Mouse (Mus musculus): ENCODE measurements at regions not wholly inside any gene's neighbourhood (a gene's known extent, or its start where the extent isn't known, plus 50 kb on each side); places are given as distances from the start of the nearest gene placed in this dataset.

GRCm38 (mm10) chr1:69350417-69350816, 242.6 kb upstream of the Erbb4 start:
- H3K4me3 ChIP-seq (ENCODE audit: low read depth, low read length): no peak overlapping the region
- no peaks in the 10 kb centered on the region for H3K4me1 ChIP-seq (replicated peaks; ENCODE audit: control insufficient read depth, insufficient read depth, low read length)
- no peaks in the 10 kb centered on the region for H3K9me3 ChIP-seq (ENCODE audit: control insufficient read depth, low read length)
- ATAC-seq (ENCODE audit: low FRiP score) (no peak), DNase-seq (ENCODE audit: low spot score) (no peak)
- H3K27me3 ChIP-seq (ENCODE audit: control insufficient read depth, insufficient read depth, low read length): no peaks in the 10 kb centered on the region
- no peaks in the 10 kb centered on the region for H3K36me3 ChIP-seq (ENCODE audit: control insufficient read depth, insufficient read depth, low read length)
- H3K9ac ChIP-seq (ENCODE audit: low read depth, low read length): no peak overlapping the region
- no peak overlapping the region for H3K27ac ChIP-seq (ENCODE audit: low read depth, low read length)
- 86% methylated on average over 2 of the region's 2 CpGs for WGBS
- H3K4me2 ChIP-seq (replicated peaks; ENCODE audit: low read depth, low read length): no peak overlapping the region

GRCm38 (mm10) chr1:69349826-69350225, 242.0 kb upstream of the Erbb4 start:
- WGBS: 88% methylated on average over 6 of the region's 6 CpGs
- ATAC-seq (ENCODE audit: low FRiP score) (no peak), DNase-seq (ENCODE audit: low spot score) (no peak)
- H3K9me3 ChIP-seq (ENCODE audit: control insufficient read depth, low read length): no peaks in the 10 kb centered on the region
- no peak overlapping the region for H3K4me2 ChIP-seq (replicated peaks; ENCODE audit: low read depth, low read length)
- no peaks in the 10 kb centered on the region for H3K4me1 ChIP-seq (replicated peaks; ENCODE audit: control insufficient read depth, insufficient read depth, low read length)
- H3K27me3 ChIP-seq (ENCODE audit: control insufficient read depth, insufficient read depth, low read length): no peaks in the 10 kb centered on the region
- no peak overlapping the region for H3K27ac ChIP-seq (ENCODE audit: low read depth, low read length)
- no peak overlapping the region for H3K4me3 ChIP-seq (ENCODE audit: low read depth, low read length)
- H3K36me3 ChIP-seq (ENCODE audit: control insufficient read depth, insufficient read depth, low read length): no peaks in the 10 kb centered on the region
- H3K9ac ChIP-seq (ENCODE audit: low read depth, low read length): no peak overlapping the region

- no peak overlapping the region for H3K9ac ChIP-seq (ENCODE audit: low read depth, low read length)
- ATAC-seq (ENCODE audit: low FRiP score) (no peak), DNase-seq (ENCODE audit: low spot score) (no peak)
- no peak overlapping the region for H3K27ac ChIP-seq (ENCODE audit: low read depth, low read length)
- no peaks in the 10 kb centered on the region for H3K4me1 ChIP-seq (replicated peaks; ENCODE audit: control insufficient read depth, insufficient read depth, low read length)
- no peaks in the 10 kb centered on the region for H3K36me3 ChIP-seq (ENCODE audit: control insufficient read depth, insufficient read depth, low read length)
- WGBS: 96% methylated on average over 4 of the region's 4 CpGs
- H3K4me2 ChIP-seq (replicated peaks; ENCODE audit: low read depth, low read length): no peak overlapping the region
- no peaks in the 10 kb centered on the region for H3K27me3 ChIP-seq (ENCODE audit: control insufficient read depth, insufficient read depth, low read length)
- H3K4me3 ChIP-seq (ENCODE audit: low read depth, low read length): no peak overlapping the region
- no peaks in the 10 kb centered on the region for H3K9me3 ChIP-seq (ENCODE audit: control insufficient read depth, low read length)
These were observed 234.2 kb upstream of the Erbb4 start for GRCm38 (mm10) chr1:69342100-69342499.

GRCm38 (mm10) chr1:69340481-69340880, 232.6 kb upstream of the Erbb4 start:
- 97% methylated on average over 4 of the region's 4 CpGs for WGBS
- Histone ChIP-seq H3K4me3 (ENCODE audit: low read depth, low read length) (no peak overlapping the region), H3K36me3 (ENCODE audit: control insufficient read depth, insufficient read depth, low read length) (no peaks in the 10 kb centered on the region), H3K9me3 (ENCODE audit: control insufficient read depth, low read length) (no peaks in the 10 kb centered on the region), H3K27ac (ENCODE audit: low read depth, low read length) (no peak overlapping the region), H3K9ac (ENCODE audit: low read depth, low read length) (no peak overlapping the region), H3K4me2 (replicated peaks; ENCODE audit: low read depth, low read length) (no peak overlapping the region), H3K4me1 (replicated peaks; ENCODE audit: control insufficient read depth, insufficient read depth, low read length) (no peaks in the 10 kb centered on the region), H3K27me3 (ENCODE audit: control insufficient read depth, insufficient read depth, low read length) (no peaks in the 10 kb centered on the region)
- ATAC-seq (ENCODE audit: low FRiP score) (no peak), DNase-seq (ENCODE audit: low spot score) (no peak)

- no peak for ATAC-seq (ENCODE audit: low FRiP score)
- H3K9me3 ChIP-seq (ENCODE audit: control insufficient read depth, low read length): no peaks in the 10 kb centered on the region
- 63% methylated on average over 11 of the region's 11 CpGs for WGBS
- no peaks in the 10 kb centered on the region for H3K36me3 ChIP-seq (ENCODE audit: control insufficient read depth, insufficient read depth, low read length)
- H3K9ac ChIP-seq (ENCODE audit: low read depth, low read length): no peak overlapping the region
- no peak overlapping the region for H3K27ac ChIP-seq (ENCODE audit: low read depth, low read length)
- no peaks in the 10 kb centered on the region for H3K4me1 ChIP-seq (replicated peaks; ENCODE audit: control insufficient read depth, insufficient read depth, low read length)
- H3K4me2 ChIP-seq (replicated peaks; ENCODE audit: low read depth, low read length): no peak overlapping the region
- H3K4me3 ChIP-seq (ENCODE audit: low read depth, low read length): no peak overlapping the region
- H3K27me3 ChIP-seq (ENCODE audit: control insufficient read depth, insufficient read depth, low read length): no peaks in the 10 kb centered on the region
- peak; percentile 6 for DNase-seq (ENCODE audit: low spot score)
These were observed 223.8 kb upstream of the Erbb4 start for GRCm38 (mm10) chr1:69331418-69332254.

GRCm38 (mm10) chr1:69329399-69329798, 221.5 kb upstream of the Erbb4 start:
- Histone ChIP-seq H3K4me2 (replicated peaks; ENCODE audit: low read depth, low read length) (no peak overlapping the region), H3K27ac (ENCODE audit: low read depth, low read length) (no peak overlapping the region), H3K4me3 (ENCODE audit: low read depth, low read length) (no peak overlapping the region), H3K9ac (ENCODE audit: low read depth, low read length) (no peak overlapping the region), H3K27me3 (ENCODE audit: control insufficient read depth, insufficient read depth, low read length) (no peaks in the 10 kb centered on the region), H3K9me3 (ENCODE audit: control insufficient read depth, low read length) (no peaks in the 10 kb centered on the region), H3K36me3 (ENCODE audit: control insufficient read depth, insufficient read depth, low read length) (no peaks in the 10 kb centered on the region), H3K4me1 (replicated peaks; ENCODE audit: control insufficient read depth, insufficient read depth, low read length) (no peaks in the 10 kb centered on the region)
- WGBS: 75% methylated on average over 3 of the region's 3 CpGs
- no peak for DNase-seq (ENCODE audit: low spot score)
- no peak for ATAC-seq (ENCODE audit: low FRiP score)

- Histone ChIP-seq H3K4me2 (replicated peaks; ENCODE audit: low read depth, low read length) (no peak overlapping the region), H3K27ac (ENCODE audit: low read depth, low read length) (no peak overlapping the region), H3K4me1 (replicated peaks; ENCODE audit: control insufficient read depth, insufficient read depth, low read length) (no peaks in the 10 kb centered on the region), H3K4me3 (ENCODE audit: low read depth, low read length) (no peak overlapping the region), H3K36me3 (ENCODE audit: control insufficient read depth, insufficient read depth, low read length) (no peaks in the 10 kb centered on the region), H3K9ac (ENCODE audit: low read depth, low read length) (no peak overlapping the region), H3K27me3 (ENCODE audit: control insufficient read depth, insufficient read depth, low read length) (no peaks in the 10 kb centered on the region), H3K9me3 (ENCODE audit: control insufficient read depth, low read length) (no peaks in the 10 kb centered on the region)
- WGBS: 91% methylated on average over 8 of the region's 8 CpGs
- DNase-seq (ENCODE audit: low spot score): no peak
- ATAC-seq (ENCODE audit: low FRiP score): no peak
These were observed 218.9 kb upstream of the Erbb4 start for GRCm38 (mm10) chr1:69326711-69327110.

GRCm38 (mm10) chr1:69319526-69319925, 211.7 kb upstream of the Erbb4 start:
- no peak overlapping the region for H3K4me2 ChIP-seq (replicated peaks; ENCODE audit: low read depth, low read length)
- WGBS: 89% methylated on average over 3 of the region's 3 CpGs

GRCm38 (mm10) chr1:69296816-69297215, 189.0 kb upstream of the Erbb4 start:
- ATAC-seq (ENCODE audit: low FRiP score): no peak
- DNase-seq (ENCODE audit: low spot score): no peak
- 81% methylated on average over 3 of the region's 3 CpGs for WGBS

More at GRCm38 (mm10) chr1:69319526-69319925, 211.7 kb upstream of the Erbb4 start:
- H3K9me3 ChIP-seq (ENCODE audit: control insufficient read depth, low read length): no peaks in the 10 kb centered on the region
- no peak overlapping the region for H3K4me3 ChIP-seq (ENCODE audit: low read depth, low read length)
- no peak for DNase-seq (ENCODE audit: low spot score)
- no peaks in the 10 kb centered on the region for H3K27me3 ChIP-seq (ENCODE audit: control insufficient read depth, insufficient read depth, low read length)
- H3K9ac ChIP-seq (ENCODE audit: low read depth, low read length): no peak overlapping the region
- no peaks in the 10 kb centered on the region for H3K4me1 ChIP-seq (replicated peaks; ENCODE audit: control insufficient read depth, insufficient read depth, low read length)
- H3K36me3 ChIP-seq (ENCODE audit: control insufficient read depth, insufficient read depth, low read length): no peaks in the 10 kb centered on the region
- H3K27ac ChIP-seq (ENCODE audit: low read depth, low read length): no peak overlapping the region
- ATAC-seq (ENCODE audit: low FRiP score): no peak

More at GRCm38 (mm10) chr1:69296816-69297215, 189.0 kb upstream of the Erbb4 start:
- Histone ChIP-seq H3K9me3 (ENCODE audit: control insufficient read depth, low read length) (no peaks in the 10 kb centered on the region), H3K36me3 (ENCODE audit: control insufficient read depth, insufficient read depth, low read length) (no peaks in the 10 kb centered on the region), H3K4me3 (ENCODE audit: low read depth, low read length) (no peak overlapping the region), H3K4me1 (replicated peaks; ENCODE audit: control insufficient read depth, insufficient read depth, low read length) (no peaks in the 10 kb centered on the region), H3K27me3 (ENCODE audit: control insufficient read depth, insufficient read depth, low read length) (no peaks in the 10 kb centered on the region), H3K4me2 (replicated peaks; ENCODE audit: low read depth, low read length) (no peak overlapping the region), H3K27ac (ENCODE audit: low read depth, low read length) (no peak overlapping the region), H3K9ac (ENCODE audit: low read depth, low read length) (no peak overlapping the region)

Measured in hindbrain, embryonic 11.5 days (tissue).